Mouse (Mus musculus) MEL (cell line): ENCODE data around the gene Sgms1. TPM values are rescaled to one million over a fixed set of nuclear protein-coding genes. Genes with fewer than 3 reads are reported as not detected.

Experiments used
- DNase-seq: peaks from one replicate; pipeline ENCODE4 v3.0.0; 2011; ENCODE audit warnings: low read depth, low spot score
- H3K27ac ChIP-seq: 2 replicates; pipeline ENCODE4 v1.5.1; 2012; ENCODE audit warnings: low read depth, mild to moderate bottlenecking, control low read depth, low read length, moderate library complexity; ENCODE audit not compliant: control insufficient read depth
- H3K27me3 ChIP-seq, 2 experiments: fragments of 150-350 bp in 1 of 2; sonication (generic) in 1 of 2; 2 replicates each; pipeline ENCODE4 v1.6.1; 2012; ENCODE audit warnings: low read length in 2 of 2, mild to moderate bottlenecking in 2 of 2, improper control_type of control experiment in 1 of 2, moderate library complexity in 1 of 2; ENCODE audit not compliant: insufficient read depth in 2 of 2, control insufficient read depth in 1 of 2
- H3K36me3 ChIP-seq, 2 experiments: 2 replicates each; pipeline ENCODE4 v1.6.1; 2012 to 2014; ENCODE audit warnings: low read length in 2 of 2, improper control_type of control experiment in 1 of 2, inconsistent platforms in 1 of 2, mild to moderate bottlenecking in 1 of 2; ENCODE audit not compliant: insufficient read depth in 2 of 2, control insufficient read depth in 1 of 2
- H3K4me1 ChIP-seq, 2 experiments: fragments of 150-350 bp in 1 of 2; sonication (generic) in 1 of 2; 2 replicates each; pipeline ENCODE4 v1.6.1; 2012; ENCODE audit warnings: low read length in 2 of 2, improper control_type of control experiment in 1 of 2, mild to moderate bottlenecking in 1 of 2; ENCODE audit not compliant: insufficient read depth in 2 of 2, control insufficient read depth in 1 of 2
- H3K4me3 ChIP-seq, 2 experiments: fragments of 150-350 bp in 1 of 2; sonication (generic) in 1 of 2; 2 replicates each; pipeline ENCODE4 v1.5.1; 2012; ENCODE audit warnings: low read depth in 2 of 2, low read length in 2 of 2, mild to moderate bottlenecking in 2 of 2, moderate library complexity in 2 of 2, control low read depth in 1 of 2, improper control_type of control experiment in 1 of 2; ENCODE audit not compliant: control insufficient read depth in 1 of 2, insufficient read depth in 1 of 2
- H3K79me2 ChIP-seq: 2 replicates; pipeline ENCODE4 v1.6.1; 2012; ENCODE audit warnings: mild to moderate bottlenecking, low read length, moderate library complexity; ENCODE audit not compliant: control insufficient read depth, poor library complexity, insufficient read depth
- H3K9ac ChIP-seq: 2 replicates; pipeline ENCODE4 v1.6.1; 2012; ENCODE audit warnings: low read depth, mild to moderate bottlenecking, control low read depth, low read length, moderate library complexity; ENCODE audit not compliant: control insufficient read depth, poor library complexity, severe bottlenecking
- H3K9me3 ChIP-seq: fragments of 150-350 bp; sonication (generic); replicated peaks from 2 replicates; pipeline ENCODE4 v1.6.1; 2012; ENCODE audit warnings: mild to moderate bottlenecking, low read length, improper control_type of control experiment, moderate library complexity; ENCODE audit not compliant: insufficient read depth
- CHD1 ChIP-seq: IDR thresholded peaks from 2 replicates; pipeline ENCODE4 v1.6.1; 2012; ENCODE audit warnings: low read depth, mild to moderate bottlenecking, inconsistent platforms, low read length, improper control_type of control experiment
- CHD2 ChIP-seq: IDR thresholded peaks from 2 replicates; pipeline ENCODE4 v1.6.1; 2011; ENCODE audit warnings: low read length, improper control_type of control experiment
- EP300 ChIP-seq, 2 experiments: IDR thresholded peaks; 2 replicates each; pipeline ENCODE4 v1.6.1; 2011; ENCODE audit warnings: improper control_type of control experiment in 2 of 2, low read length in 2 of 2, low read depth in 1 of 2, mild to moderate bottlenecking in 1 of 2
- GATA1 ChIP-seq: IDR thresholded peaks from 2 replicates; pipeline ENCODE4 v1.6.1; 2011; ENCODE audit warnings: low read depth, low read length, improper control_type of control experiment
- MYC ChIP-seq: IDR thresholded peaks from 2 replicates; pipeline ENCODE4 v1.6.1; 2011; ENCODE audit warnings: low read depth, mild to moderate bottlenecking, low read length, improper control_type of control experiment, moderate library complexity
- NELFE ChIP-seq: IDR thresholded peaks from 2 replicates; pipeline ENCODE4 v1.6.1; 2011; ENCODE audit warnings: low read depth, low read length, improper control_type of control experiment
- NRF1 ChIP-seq: IDR thresholded peaks from 2 replicates; pipeline ENCODE4 v1.6.1; 2014; ENCODE audit warnings: low read depth, mild to moderate bottlenecking, inconsistent platforms, low read length, improper control_type of control experiment, moderate library complexity; ENCODE audit not compliant: poor library complexity, insufficient read depth, severe bottlenecking
- POLR2AphosphoS2 ChIP-seq: IDR thresholded peaks from 2 replicates; pipeline ENCODE4 v1.6.1; 2011; ENCODE audit warnings: low read length, improper control_type of control experiment
- SIN3A ChIP-seq: IDR thresholded peaks from 2 replicates; pipeline ENCODE4 v1.6.1; 2012; ENCODE audit warnings: low read length, improper control_type of control experiment, inconsistent platforms
- TCF12 ChIP-seq: IDR thresholded peaks from 2 replicates; pipeline ENCODE4 v1.6.1; 2014; ENCODE audit warnings: low read depth, mild to moderate bottlenecking, inconsistent platforms, low read length, improper control_type of control experiment, moderate library complexity
- UBTF ChIP-seq: IDR thresholded peaks from 2 replicates; pipeline ENCODE4 v1.6.1; 2012; ENCODE audit warnings: low read depth, mild to moderate bottlenecking, inconsistent platforms, low read length, improper control_type of control experiment, moderate library complexity, borderline replicate concordance; ENCODE audit not compliant: insufficient read depth
- USF1 ChIP-seq: IDR thresholded peaks from 2 replicates; pipeline ENCODE4 v1.6.1; 2014; ENCODE audit warnings: low read depth, mild to moderate bottlenecking, inconsistent platforms, low read length, improper control_type of control experiment, moderate library complexity
- USF2 ChIP-seq, 2 experiments: IDR thresholded peaks; 2 replicates each; pipeline ENCODE4 v1.6.1; 2011 to 2012; ENCODE audit warnings: improper control_type of control experiment in 2 of 2, low read length in 2 of 2, borderline replicate concordance in 1 of 2, inconsistent platforms in 1 of 2, low read depth in 1 of 2, mild to moderate bottlenecking in 1 of 2; ENCODE audit not compliant: insufficient read depth in 1 of 2
- ZC3H11A ChIP-seq: IDR thresholded peaks from 2 replicates; pipeline ENCODE4 v1.6.1; 2012; ENCODE audit warnings: low read depth, mild to moderate bottlenecking, inconsistent platforms, low read length, improper control_type of control experiment
- ZMIZ1 ChIP-seq: IDR thresholded peaks from 2 replicates; pipeline ENCODE4 v1.6.1; 2012; ENCODE audit warnings: low read depth, mild to moderate bottlenecking, inconsistent platforms, low read length, improper control_type of control experiment, moderate library complexity
- polyA plus RNA-seq, 2 experiments: library from polyadenylated mRNA; stranded (reverse) in 1 of 2; unstranded in 1 of 2; fragments of >175 nt in 1 of 2; fragments of >200 nt in 1 of 2; gene quantifications; 2 replicates each; pipeline versions ENCODE4 v1.2.1 to v1.2.4; 2012; ENCODE audit warnings: low replicate concordance in 2 of 2, low read depth in 1 of 2; ENCODE audit not compliant: insufficient read length in 2 of 2, insufficient read depth in 1 of 2, missing spikeins in 1 of 2
- total RNA-seq: library from RNA; depleted of rRNA; stranded (reverse); fragments of 300-350 nt; gene quantifications from 2 replicates; pipeline ENCODE4 v1.2.3, GENCODE M21; 2012

The Sgms1 gene
- total and polyA plus RNA-seq, 3 experiments: 16.3 to 18.5 TPM; not detected in 1

DNA sequence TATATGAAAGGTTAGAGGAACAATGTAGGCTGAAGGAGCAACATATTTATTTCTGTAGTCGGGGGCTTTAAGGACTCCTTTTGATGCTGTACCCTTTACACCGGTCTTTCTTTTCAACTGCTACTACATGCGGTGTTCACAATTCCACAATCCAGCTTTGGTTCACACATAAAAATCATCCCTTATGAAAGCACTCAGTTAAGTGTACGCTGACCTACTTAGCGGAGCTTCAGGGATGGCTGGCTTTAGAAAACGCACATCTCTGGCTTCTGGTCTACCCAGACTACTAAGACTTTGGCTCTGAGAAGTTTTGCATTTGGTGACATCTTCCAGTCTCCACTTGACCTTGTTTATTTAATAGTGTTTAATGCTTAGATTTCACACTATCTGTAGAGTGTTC, 223.8 kb downstream of the Sgms1 start:
- Histone ChIP-seq H3K4me1 (peaks cover 6% of the 10 kb centered on the region in 2 experiments; a peak in 3 of 4 replicates), H3K9me3 (no peaks in the 10 kb centered on the region), H3K27ac (no peak overlapping the region), H3K79me2 (no peaks in the 10 kb centered on the region; the same call in none of the 2 replicates), H3K36me3 (peaks cover 3 to 7% of the 10 kb centered on the region in 2 experiments; a peak in 3 of 4 replicates), H3K4me3 (no peak overlapping the region), H3K9ac (no peak overlapping the region), H3K27me3 (no peaks in the 10 kb centered on the region)
- TF ChIP-seq ZC3H11A: no peak
- no peak for TF ChIP-seq USF2 (IDR thresholded peaks at IDR 0.05; ENCODE audit: borderline replicate concordance in 1 of 2, insufficient read depth in 1 of 2, low read depth in 1 of 2, low read length in 2 of 2)
- no peak for DNase-seq

DNA sequence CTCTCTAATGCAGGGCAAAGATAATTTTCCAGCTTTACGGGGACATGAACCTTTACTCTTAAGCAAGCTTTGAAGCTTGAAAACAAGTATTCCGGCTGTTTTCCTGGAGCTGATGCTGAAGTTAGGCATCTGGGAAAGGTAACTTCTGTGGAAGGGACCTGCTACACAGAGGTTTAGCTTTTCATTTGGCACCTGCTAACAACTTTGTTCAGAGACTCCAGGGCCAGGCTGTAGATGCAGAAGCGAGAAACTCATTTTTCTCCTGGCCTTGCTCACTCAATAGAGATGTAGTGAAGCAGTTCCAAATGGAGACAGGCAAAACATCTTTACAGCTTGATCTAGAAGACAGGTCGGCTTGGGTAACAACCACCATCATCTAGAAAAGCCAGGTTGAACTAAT, 225.4 kb downstream of the Sgms1 start:
- Histone ChIP-seq H3K27me3 (no peaks in the 10 kb centered on the region), H3K79me2 (no peaks in the 10 kb centered on the region; the same call in 1 of the 2 replicates), H3K4me3 (no peak overlapping the region), H3K36me3 (peaks cover 0 to 3% of the 10 kb centered on the region in 2 experiments; a peak in 2 of 4 replicates), H3K4me1 (no peaks in the 10 kb centered on the region; a peak in 1 of 4 replicates), H3K27ac (no peak overlapping the region), H3K9ac (no peak overlapping the region), H3K9me3 (no peaks in the 10 kb centered on the region)
- no peak for DNase-seq
- TF ChIP-seq NELFE (no peak), CHD1 (no peak), MYC (no peak), TCF12 (no peak), USF1 (no peak), GATA1 (no peak), USF2 (IDR thresholded peaks at IDR 0.05; ENCODE audit: borderline replicate concordance in 1 of 2, insufficient read depth in 1 of 2, low read depth in 1 of 2, low read length in 2 of 2) (no peak), UBTF (no peak), SIN3A (no peak), CHD2 (no peak), POLR2AphosphoS2 (no peak), ZMIZ1 (no peak), NRF1 (no peak), EP300 (IDR thresholded peaks at IDR 0.05; ENCODE audit: low read depth in 1 of 2, low read length in 2 of 2) (no peak)
